8 mouse cellular contexts compared by ENCODE assay signal in the genomic region with DNA sequence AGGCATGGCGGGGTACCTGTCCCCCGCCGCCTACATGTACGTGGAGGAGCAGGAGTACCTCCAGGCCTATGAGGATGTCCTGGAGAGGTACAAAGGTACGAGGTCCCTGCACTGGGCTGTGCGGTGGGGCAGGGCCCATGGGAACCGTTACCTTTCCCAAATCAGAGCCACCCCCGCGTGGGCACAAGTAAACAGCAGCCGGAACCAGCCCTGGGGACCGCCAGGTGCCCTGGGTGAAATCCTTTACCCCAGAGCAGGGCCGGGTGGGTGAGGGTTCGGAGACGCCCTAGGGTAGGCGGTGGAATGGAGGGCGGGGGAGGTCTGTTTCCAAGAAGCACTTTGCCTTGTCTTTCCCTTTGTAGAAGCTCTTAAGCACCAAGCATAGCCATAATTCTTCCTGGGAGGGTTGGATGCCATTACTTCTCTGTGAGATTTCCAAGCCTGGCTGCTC.
DNase-seq lines count a peak whose midpoint lies in the region; ATAC-seq and TF ChIP-seq lines count a peak whose summit lies in the region.

No protein-coding gene starts in this region.

- H3K36me3 ChIP-seq in forebrain, embryonic 12.5 days (replicated peaks) = no peaks in the 10 kb centered on the region
- no peaks in the 10 kb centered on the region for H3K36me3 ChIP-seq in intestine, embryonic 15.5 days
- no peaks in the 10 kb centered on the region for H3K36me3 ChIP-seq in midbrain, embryonic 15.5 days (replicated peaks)

- H3K4me3 ChIP-seq in left cerebral cortex, adult 2 months = peak overlapping the region; percentile 58
- peak overlapping the region; percentile 87 for H3K4me3 ChIP-seq in forebrain, embryonic 12.5 days (replicated peaks)
- peak overlapping the region; percentile 68 for H3K4me3 ChIP-seq in intestine, embryonic 15.5 days (replicated peaks)
- peak overlapping the region; percentile 87 for H3K4me3 ChIP-seq in midbrain, embryonic 15.5 days

- H3K4me2 ChIP-seq in forebrain, embryonic 12.5 days = peak overlapping the region; percentile 96
- H3K4me2 ChIP-seq in intestine, embryonic 15.5 days (replicated peaks) = peak overlapping the region; percentile 98
- H3K4me2 ChIP-seq in midbrain, embryonic 15.5 days = peak overlapping the region; percentile 68

- WGBS in forebrain, embryonic 12.5 days = 1% methylated on average over 16 of the region's 16 CpGs
- WGBS in intestine, embryonic 15.5 days = 3% methylated on average over 16 of the region's 16 CpGs
- under 1% methylated on average over 16 of the region's 16 CpGs for WGBS in midbrain, embryonic 15.5 days

- intact Hi-C loops in left cerebral cortex, adult 2 months (cut with DNase I) = loop anchor here (2.0 kb wide), 1 partner anchor 29 kb away; no protein-coding TSS in a partner anchor

- peak overlapping the region; percentile 91 for H3K9ac ChIP-seq in forebrain, embryonic 12.5 days
- H3K9ac ChIP-seq in intestine, embryonic 15.5 days = peak overlapping the region; percentile 57
- peak overlapping the region; percentile 90 for H3K9ac ChIP-seq in midbrain, embryonic 15.5 days

- H3K9me3 ChIP-seq in forebrain, embryonic 12.5 days = no peaks in the 10 kb centered on the region
- H3K9me3 ChIP-seq in intestine, embryonic 15.5 days = no peaks in the 10 kb centered on the region
- no peaks in the 10 kb centered on the region for H3K9me3 ChIP-seq in midbrain, embryonic 15.5 days

- peaks cover 36% of the 10 kb centered on the region for H3K4me1 ChIP-seq in forebrain, embryonic 12.5 days
- H3K4me1 ChIP-seq in intestine, embryonic 15.5 days (replicated peaks) = peaks cover 10% of the 10 kb centered on the region; the same call in 1 of the 2 replicates
- peaks cover 45% of the 10 kb centered on the region for H3K4me1 ChIP-seq in midbrain, embryonic 15.5 days

- H3K27me3 ChIP-seq in forebrain, embryonic 12.5 days = peaks cover 13% of the 10 kb centered on the region
- 0 out of 2 replicates have a peak, but pooled peaks cover 8% of the 10 kb centered on the region for H3K27me3 ChIP-seq in intestine, embryonic 15.5 days (replicated peaks)
- no peaks in the 10 kb centered on the region for H3K27me3 ChIP-seq in midbrain, embryonic 15.5 days (replicated peaks)

- H3K27ac ChIP-seq in left cerebral cortex, adult 2 months = peak overlapping the region; percentile 86
- peak overlapping the region; percentile 70; the same call in 1 of the 2 replicates for H3K27ac ChIP-seq in forebrain, embryonic 12.5 days
- H3K27ac ChIP-seq in intestine, embryonic 15.5 days = no peak overlapping the region
- H3K27ac ChIP-seq in midbrain, embryonic 15.5 days = peak overlapping the region; percentile 77

- TF ChIP-seq CTCF in left cerebral cortex, adult 2 months (IDR thresholded peaks at IDR 0.05) = no peak

- DNase-seq in left cerebral cortex, adult 2 months (ENCODE audit: extremely low spot score in 1 of 2, low spot score in 2 of 2) = peak; percentile 33 to 35
- DNase-seq in left cerebral cortex, adult 8-10 months (ENCODE audit: low spot score in 2 of 2) = no peak
- DNase-seq in ZHBTc4 (ENCODE audit: low read depth, low spot score) = peak; percentile 78
- peak; percentile 24 for DNase-seq in yolk sac, embryonic 10.5 days (ENCODE audit: low spot score)
- no peak for DNase-seq in ovary, postnatal 14 days (ENCODE audit: low spot score)

- peak; percentile 73 for ATAC-seq in forebrain, embryonic 12.5 days (ENCODE audit: low FRiP score)
- peak; percentile 71 for ATAC-seq in intestine, embryonic 15.5 days
- peak; percentile 74 for ATAC-seq in midbrain, embryonic 15.5 days (replicated peaks)

Comparison
In these comparisons a context has a peak if more than half of its experiments do, and no peak if none do; other contexts are left out.
1. DNase-seq: peak in left cerebral cortex, adult 2 months (2 of 2), ZHBTc4 (single experiment) and yolk sac, embryonic 10.5 days (single experiment); none in left cerebral cortex, adult 8-10 months (0 of 2) and ovary, postnatal 14 days (single experiment).
2. Peak in every context shown above with its lines, with median percentiles within 50 percentile points of each other: H3K4me3 ChIP-seq, ATAC-seq, H3K4me2 ChIP-seq and H3K9ac ChIP-seq.